ENCODE assay signal across 31 mouse cellular contexts in the genomic region with DNA sequence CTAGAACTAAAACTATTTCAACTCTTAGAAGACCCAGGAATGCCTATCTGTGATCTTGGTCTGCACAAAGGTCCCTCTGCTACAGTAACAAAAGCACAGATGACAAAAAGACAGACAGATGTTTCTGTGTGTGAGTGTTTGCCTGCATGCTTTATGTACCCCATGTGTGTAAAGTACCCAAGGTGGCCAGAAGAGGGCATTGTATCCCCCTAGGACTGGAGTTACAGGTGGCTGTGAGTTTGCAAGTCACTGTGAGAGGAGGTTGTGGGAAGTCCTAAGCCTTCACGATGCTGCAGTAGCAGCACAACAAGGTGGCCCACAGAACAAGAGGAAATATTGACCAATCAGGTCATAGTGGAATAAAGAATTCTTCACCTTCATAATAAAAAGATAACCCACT.
DNase-seq lines count a peak whose midpoint lies in the region; ATAC-seq and TF ChIP-seq lines count a peak whose summit lies in the region.
"Had no signal": no experiment of that assay in that cellular context is flagged by ENCODE, and none has a peak within 500 bp of the region (broad histone marks: within the 10 kb centered on the region; RNA-seq: fewer than 3 reads in every experiment).

No protein-coding gene starts in this region.

- no peak for TF ChIP-seq EP300 in heart, adult 2 months (IDR thresholded peaks at IDR 0.05; ENCODE audit: insufficient read depth, low read depth, low read length)

- H3K27ac ChIP-seq in heart, adult 2 months, result no peak overlapping the region
- no peak overlapping the region for H3K27ac ChIP-seq in layer of hippocampus, adult 2 months
- no peak overlapping the region for H3K27ac ChIP-seq in midbrain, postnatal 0 days (ENCODE audit: low read depth, low read length)
- H3K27ac ChIP-seq in midbrain, embryonic 14.5 days (replicated peaks; ENCODE audit: low read depth, low read length), result no peak overlapping the region
- H3K27ac ChIP-seq: embryonic facial prominence, embryonic 12.5 days; forebrain, embryonic 15.5 days; hindbrain, embryonic 13.5 days; limb, embryonic 13.5 days; liver, embryonic 13.5 days; lung, embryonic 15.5 days; macrophage; midbrain, embryonic 13.5 days; neural tube, embryonic 15.5 days; stomach, embryonic 15.5 days had no signal

- 93% methylated on average over 1 of the region's 1 CpGs for WGBS in heart, adult 2 months
- 90% methylated on average over 1 of the region's 1 CpGs for WGBS in midbrain, postnatal 0 days
- WGBS in midbrain, embryonic 14.5 days, result 97% methylated on average over 1 of the region's 1 CpGs

- peaks cover 4% of the 10 kb centered on the region for H3K36me3 ChIP-seq in heart, adult 2 months (ENCODE audit: control insufficient read depth, insufficient read depth, low read length)
- H3K36me3 ChIP-seq in midbrain, postnatal 0 days (ENCODE audit: insufficient read depth, low read length), result no peaks in the 10 kb centered on the region
- H3K36me3 ChIP-seq in midbrain, embryonic 14.5 days (ENCODE audit: control insufficient read depth, insufficient read depth, low read length), result no peaks in the 10 kb centered on the region
- H3K36me3 ChIP-seq: embryonic facial prominence, embryonic 12.5 days; forebrain, embryonic 15.5 days; hindbrain, embryonic 13.5 days; limb, embryonic 13.5 days; liver, embryonic 13.5 days; lung, embryonic 15.5 days; midbrain, embryonic 13.5 days; neural tube, embryonic 15.5 days; stomach, embryonic 15.5 days had no signal

- no peak overlapping the region for H3K9ac ChIP-seq in heart, adult 2 months (ENCODE audit: low read depth, low read length)
- H3K9ac ChIP-seq in midbrain, postnatal 0 days (replicated peaks; ENCODE audit: low read length, poor library complexity, severe bottlenecking), result no peak overlapping the region
- no peak overlapping the region for H3K9ac ChIP-seq in midbrain, embryonic 14.5 days (replicated peaks; ENCODE audit: low read length)
- H3K9ac ChIP-seq: embryonic facial prominence, embryonic 12.5 days; forebrain, embryonic 15.5 days; hindbrain, embryonic 13.5 days; limb, embryonic 13.5 days; liver, embryonic 13.5 days; lung, embryonic 15.5 days; midbrain, embryonic 13.5 days; neural tube, embryonic 15.5 days; stomach, embryonic 15.5 days had no signal

- H3K79me2 ChIP-seq in heart, adult 2 months (replicated peaks; ENCODE audit: control insufficient read depth, insufficient read depth, low read length), result no peaks in the 10 kb centered on the region

- no peak for ATAC-seq in midbrain, postnatal 0 days (ENCODE audit: low FRiP score)
- ATAC-seq in midbrain, embryonic 14.5 days (ENCODE audit: low FRiP score, low TSS enrichment), result no peak
- ATAC-seq: forebrain, embryonic 15.5 days; inflammation-experienced regulatory T-cells, adult 6 months; midbrain, embryonic 13.5 days had no signal

- no peaks in the 10 kb centered on the region for H3K27me3 ChIP-seq in heart, adult 2 months (ENCODE audit: control insufficient read depth, insufficient read depth, low read length)
- H3K27me3 ChIP-seq in midbrain, postnatal 0 days (ENCODE audit: insufficient read depth, low read length), result no peaks in the 10 kb centered on the region
- no peaks in the 10 kb centered on the region for H3K27me3 ChIP-seq in midbrain, embryonic 14.5 days (ENCODE audit: control insufficient read depth, insufficient read depth, low read length)
- H3K27me3 ChIP-seq: CH12.LX; embryonic facial prominence, embryonic 12.5 days; forebrain, embryonic 15.5 days; limb, embryonic 13.5 days; liver, embryonic 13.5 days; lung, embryonic 15.5 days; midbrain, embryonic 13.5 days; neural tube, embryonic 15.5 days; stomach, embryonic 15.5 days had no signal

- H3K4me2 ChIP-seq in midbrain, postnatal 0 days (ENCODE audit: low read depth, low read length, poor library complexity, severe bottlenecking), result no peak overlapping the region
- no peak overlapping the region for H3K4me2 ChIP-seq in midbrain, embryonic 14.5 days (ENCODE audit: low read length)
- H3K4me2 ChIP-seq: embryonic facial prominence, embryonic 12.5 days; forebrain, embryonic 15.5 days; heart, embryonic 11.5 days; hindbrain, embryonic 13.5 days; limb, embryonic 13.5 days; liver, embryonic 13.5 days; lung, embryonic 15.5 days; midbrain, embryonic 13.5 days; neural tube, embryonic 15.5 days; stomach, embryonic 15.5 days had no signal

- peak; percentile 25; the same call in 1 of the 2 replicates for TF ChIP-seq CTCF in heart, adult 2 months (IDR thresholded peaks at IDR 0.05)
- TF ChIP-seq CTCF in layer of hippocampus, adult 2 months (conservative IDR thresholded peaks at IDR 0.05), result peak; percentile 18; the same call in 1 of the 2 replicates
- TF ChIP-seq CTCF in midbrain, postnatal 0 days (IDR thresholded peaks at IDR 0.05), result peak; percentile 27; the same call in 1 of the 2 replicates

- H3K4me1 ChIP-seq in heart, adult 2 months (ENCODE audit: control insufficient read depth, insufficient read depth, low read length), result peaks cover 6% of the 10 kb centered on the region
- no peaks in the 10 kb centered on the region for H3K4me1 ChIP-seq in midbrain, postnatal 0 days (ENCODE audit: insufficient read depth, low read length)
- H3K4me1 ChIP-seq in midbrain, embryonic 14.5 days (ENCODE audit: control insufficient read depth, insufficient read depth, low read length), result no peaks in the 10 kb centered on the region
- H3K4me1 ChIP-seq: forebrain, embryonic 15.5 days had no signal

- no peak for TF ChIP-seq POLR2A in heart, adult 2 months (IDR thresholded peaks at IDR 0.05; ENCODE audit: insufficient read depth, low read depth, low read length)

- intact Hi-C loops in heart, adult 2 months (cut with DNase I), result no loop called here

- DNase-seq in heart, adult 2 months, result no peak
- DNase-seq in heart, postnatal 4 days, result no peak
- no peak for DNase-seq in layer of hippocampus, adult 2 months (ENCODE audit: low spot score in 2 of 2)
- no peak for DNase-seq in layer of hippocampus, adult 11-12 months (ENCODE audit: low spot score)
- DNase-seq in midbrain, postnatal 0 days (ENCODE audit: low spot score), result no peak
- DNase-seq in midbrain, embryonic 14.5 days, result no peak
- DNase-seq in right cerebral cortex, postnatal 14 days, result no peak
- DNase-seq: adrenal gland, postnatal 10 days; cerebellum, adult 11 months; cerebellum, adult 9-11 months; embryo, embryonic 11 days; gastrocnemius, postnatal 25 days; heart, adult 11 months; heart, postnatal 36 days; kidney, adult 8-10 months; kidney, postnatal 25 days; liver, embryonic 13.5 days; right cerebral cortex, postnatal 25 days; thymus, postnatal 14 days had no signal

- no peak overlapping the region for H3K4me3 ChIP-seq in heart, adult 2 months
- H3K4me3 ChIP-seq in layer of hippocampus, adult 2 months, result no peak overlapping the region
- no peak overlapping the region for H3K4me3 ChIP-seq in midbrain, postnatal 0 days (ENCODE audit: low read depth, low read length)
- H3K4me3 ChIP-seq in midbrain, embryonic 14.5 days (replicated peaks; ENCODE audit: low read depth, low read length), result no peak overlapping the region
- H3K4me3 ChIP-seq: embryonic facial prominence, embryonic 12.5 days; forebrain, embryonic 15.5 days; hindbrain, embryonic 13.5 days; limb, embryonic 13.5 days; liver, embryonic 13.5 days; lung, embryonic 15.5 days; midbrain, embryonic 13.5 days; neural tube, embryonic 15.5 days; stomach, embryonic 15.5 days had no signal

- H3K9me3 ChIP-seq in midbrain, postnatal 0 days (ENCODE audit: low read length), result no peaks in the 10 kb centered on the region
- no peaks in the 10 kb centered on the region for H3K9me3 ChIP-seq in midbrain, embryonic 14.5 days (ENCODE audit: control insufficient read depth, low read length)
- H3K9me3 ChIP-seq: embryonic facial prominence, embryonic 12.5 days; forebrain, embryonic 15.5 days; hindbrain, embryonic 13.5 days; limb, embryonic 13.5 days; liver, embryonic 13.5 days; lung, embryonic 15.5 days; midbrain, embryonic 13.5 days; neural tube, embryonic 15.5 days; stomach, embryonic 15.5 days had no signal
